Mouse (Mus musculus) megakaryocyte, embryonic 14.5 days (primary cell): ENCODE results near the gene Mrps18b.

Experiments used
- FLI1 ChIP-seq: IDR thresholded peaks from 2 replicates; pipeline ENCODE4 v1.6.1; 2012; ENCODE audit warnings: low read length, inconsistent platforms, mixed read lengths
- GATA1 ChIP-seq: IDR thresholded peaks from 3 replicates; pipeline ENCODE4 v1.6.1; 2012; ENCODE audit warnings: mixed read lengths, low read length, inconsistent platforms, borderline replicate concordance

DNA sequence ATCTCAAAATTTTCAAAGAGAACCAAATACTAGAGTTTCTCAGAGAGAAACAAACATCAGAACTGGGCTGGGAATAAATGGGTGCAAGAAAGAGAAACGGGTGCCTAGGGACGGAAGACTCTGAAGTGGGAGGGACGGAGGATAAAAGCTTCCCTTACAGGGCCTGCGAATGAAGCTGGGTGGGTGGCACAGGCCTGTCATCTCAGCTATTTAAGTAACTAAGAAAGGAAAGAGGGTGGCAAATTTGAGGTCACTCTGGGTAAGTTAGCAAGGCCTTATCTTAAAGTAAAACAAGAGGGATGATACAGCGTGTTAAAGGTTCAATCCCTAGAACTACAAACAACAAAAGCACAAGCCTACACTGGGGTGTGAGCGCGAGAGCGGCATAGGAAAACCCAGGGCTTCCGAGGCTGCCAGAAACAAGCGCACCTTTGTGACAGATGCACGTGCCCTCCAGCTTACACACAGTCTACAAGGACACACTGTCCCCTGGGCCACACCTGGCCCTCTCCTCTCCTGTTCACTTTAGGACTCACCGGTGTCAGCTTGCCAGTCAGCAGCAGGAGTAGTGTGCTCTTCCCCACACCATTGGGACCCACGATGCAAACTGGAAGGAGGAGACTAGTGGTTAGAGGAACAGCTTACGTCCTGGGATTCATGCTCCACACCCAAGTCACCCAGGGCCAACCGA is 42.5 kb upstream of the Mrps18b start:
- TF ChIP-seq GATA1 (no peak), FLI1 (no peak)
